Mouse (Mus musculus) urinary bladder, postnatal 14 days (tissue): ENCODE results near the gene Dscam.

ENCODE experiments used
- DNase-seq: peaks from one replicate; pipeline ENCODE4 v3.0.0; 2021; ENCODE audit warnings: low spot score

Dscam gene

GRCm38 (mm10) chr16:97017171-97017738 is 153.3 kb downstream of the Dscam start:
- no peak for DNase-seq

- DNase-seq = no peak
Measured at GRCm38 (mm10) chr16:97016244-97016850, 154.2 kb downstream of the Dscam start.

- no peak for DNase-seq
Measured at GRCm38 (mm10) chr16:97014343-97014742, 156.2 kb downstream of the Dscam start.

GRCm38 (mm10) chr16:97009116-97010055 is 161.2 kb downstream of the Dscam start:
- DNase-seq = no peak

GRCm38 (mm10) chr16:97007892-97008527 is 162.5 kb downstream of the Dscam start:
- DNase-seq = no peak

GRCm38 (mm10) chr16:97006854-97007182 is 163.7 kb downstream of the Dscam start:
- DNase-seq = no peak

- no peak for DNase-seq
Measured at GRCm38 (mm10) chr16:97006041-97006853, 164.3 kb downstream of the Dscam start.

- DNase-seq = no peak
Measured at GRCm38 (mm10) chr16:97003965-97004364, 166.6 kb downstream of the Dscam start.

- DNase-seq = no peak
Measured at GRCm38 (mm10) chr16:97002837-97003236, 167.7 kb downstream of the Dscam start.

GRCm38 (mm10) chr16:97002189-97002588 is 168.4 kb downstream of the Dscam start:
- DNase-seq = no peak

GRCm38 (mm10) chr16:96996854-96997253 is 173.7 kb downstream of the Dscam start:
- DNase-seq = peak; percentile 47

GRCm38 (mm10) chr16:96995858-96996257 is 174.7 kb downstream of the Dscam start:
- DNase-seq = no peak

GRCm38 (mm10) chr16:96987396-96987795 is 183.2 kb downstream of the Dscam start:
- no peak for DNase-seq

- DNase-seq = no peak
Measured at GRCm38 (mm10) chr16:96973300-96973699, 197.3 kb downstream of the Dscam start.

- DNase-seq = no peak
Measured at GRCm38 (mm10) chr16:96971768-96972167, 198.8 kb downstream of the Dscam start.

- no peak for DNase-seq
Measured at GRCm38 (mm10) chr16:96970412-96970811, 200.1 kb downstream of the Dscam start.

GRCm38 (mm10) chr16:96969643-96970042 is 200.9 kb downstream of the Dscam start:
- DNase-seq = no peak

- no peak for DNase-seq
Measured at GRCm38 (mm10) chr16:96968885-96969480, 201.6 kb downstream of the Dscam start.

- no peak for DNase-seq
Measured at GRCm38 (mm10) chr16:96959695-96960094, 210.9 kb downstream of the Dscam start.

GRCm38 (mm10) chr16:96945468-96946302 is 224.9 kb downstream of the Dscam start:
- DNase-seq = no peak
